Mouse (Mus musculus): Measurements from ENCODE around the gene Zcchc14.

Gene Zcchc14

DNA sequence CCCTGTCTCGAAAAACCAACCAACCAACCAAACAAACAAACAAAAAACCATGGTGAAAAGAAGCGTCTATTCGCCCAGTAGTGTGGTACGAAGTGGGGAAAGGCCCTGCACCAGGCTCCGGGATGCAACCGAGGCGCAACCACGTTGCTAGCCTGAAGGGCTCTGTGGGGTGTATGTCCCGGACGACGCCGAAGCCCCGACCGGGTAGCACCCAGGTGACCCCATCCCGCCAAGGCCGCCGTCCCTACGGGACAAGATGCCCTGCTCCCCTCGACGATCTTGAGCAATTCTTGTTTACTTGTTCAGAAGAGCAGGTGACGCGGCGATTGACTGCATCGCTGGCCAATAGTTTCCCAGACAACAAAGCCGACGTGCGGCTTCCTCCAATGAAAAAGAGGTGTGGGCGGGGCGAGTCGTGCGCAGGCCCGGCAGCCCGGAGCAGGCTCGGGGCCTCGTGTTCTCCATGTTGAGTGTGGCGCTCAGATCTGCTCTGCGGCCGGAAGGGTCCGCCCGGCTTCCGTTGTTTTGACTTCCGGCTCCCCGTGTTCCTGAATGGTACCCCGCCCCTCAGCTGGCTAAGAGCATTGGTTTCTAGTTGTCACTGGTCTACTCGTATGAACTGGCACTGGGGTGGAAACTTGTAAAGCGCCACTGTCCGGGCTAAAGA, 67.4 kb downstream of the Zcchc14 start:
- DNase-seq (ENCODE audit: low spot score in 2 of 2), result peak; percentile 99 to 100

DNA sequence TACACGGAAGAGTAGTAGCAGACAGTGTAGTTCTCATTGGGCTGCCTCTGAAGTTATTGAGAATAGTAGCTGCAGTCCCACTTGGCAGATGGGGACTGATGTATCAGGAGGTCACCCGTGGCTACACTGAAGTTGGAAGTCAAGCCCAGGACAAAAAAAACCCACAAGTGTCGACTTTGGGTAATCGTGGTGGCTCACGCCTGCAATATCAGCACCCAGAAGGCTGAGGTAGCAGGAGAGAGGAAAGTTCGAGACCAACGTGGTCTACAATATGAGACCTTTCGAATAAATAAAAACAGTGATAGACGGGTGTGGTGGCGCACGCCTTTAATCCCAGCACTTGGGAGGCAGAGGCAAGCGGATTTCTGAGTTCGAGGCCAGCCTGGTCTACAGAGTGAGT, 68.0 kb downstream of the Zcchc14 start:
- DNase-seq (ENCODE audit: low spot score in 2 of 2), result no peak

DNA sequence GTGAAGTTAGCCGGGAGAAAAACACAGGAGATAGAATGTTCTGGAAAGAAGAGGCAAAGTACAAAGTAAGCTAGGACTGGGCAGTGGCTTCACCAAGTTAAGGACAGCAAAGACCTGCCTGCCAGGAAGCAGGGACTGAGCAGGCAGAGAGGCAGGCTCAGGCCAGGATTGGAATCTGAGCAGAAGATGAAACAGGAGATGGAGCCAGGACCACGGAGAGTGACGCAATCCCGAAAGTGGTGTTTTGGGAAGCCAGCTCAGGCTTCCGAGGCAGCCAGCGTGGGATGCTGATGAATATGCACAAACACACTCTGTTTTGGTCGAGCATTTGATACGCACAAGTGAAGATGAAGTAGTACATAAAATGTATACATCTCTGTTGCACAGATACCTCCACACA, 69.0 kb downstream of the Zcchc14 start:
- no peak for DNase-seq (ENCODE audit: low spot score in 2 of 2)

DNA sequence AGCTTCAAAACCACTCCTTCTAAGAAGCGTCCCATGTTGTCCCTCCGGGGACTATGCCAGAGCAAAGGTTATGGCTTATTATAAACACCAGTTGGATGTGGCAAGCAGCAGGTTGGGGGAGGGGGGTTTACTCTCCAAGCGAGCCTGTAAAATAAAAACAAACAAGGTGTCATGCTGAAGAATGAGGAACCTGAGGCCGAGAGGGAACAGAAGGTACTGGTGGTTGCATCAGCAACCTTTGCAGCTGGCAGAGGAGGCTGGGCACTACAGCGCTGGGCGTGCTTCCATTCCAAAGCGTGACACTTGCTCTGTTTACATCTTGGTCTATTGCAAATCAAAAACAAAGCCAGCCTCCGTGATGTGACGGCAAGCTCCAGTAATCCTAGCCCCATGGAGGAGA, 72.2 kb downstream of the Zcchc14 start:
- DNase-seq (ENCODE audit: low spot score in 2 of 2), result no peak

DNA sequence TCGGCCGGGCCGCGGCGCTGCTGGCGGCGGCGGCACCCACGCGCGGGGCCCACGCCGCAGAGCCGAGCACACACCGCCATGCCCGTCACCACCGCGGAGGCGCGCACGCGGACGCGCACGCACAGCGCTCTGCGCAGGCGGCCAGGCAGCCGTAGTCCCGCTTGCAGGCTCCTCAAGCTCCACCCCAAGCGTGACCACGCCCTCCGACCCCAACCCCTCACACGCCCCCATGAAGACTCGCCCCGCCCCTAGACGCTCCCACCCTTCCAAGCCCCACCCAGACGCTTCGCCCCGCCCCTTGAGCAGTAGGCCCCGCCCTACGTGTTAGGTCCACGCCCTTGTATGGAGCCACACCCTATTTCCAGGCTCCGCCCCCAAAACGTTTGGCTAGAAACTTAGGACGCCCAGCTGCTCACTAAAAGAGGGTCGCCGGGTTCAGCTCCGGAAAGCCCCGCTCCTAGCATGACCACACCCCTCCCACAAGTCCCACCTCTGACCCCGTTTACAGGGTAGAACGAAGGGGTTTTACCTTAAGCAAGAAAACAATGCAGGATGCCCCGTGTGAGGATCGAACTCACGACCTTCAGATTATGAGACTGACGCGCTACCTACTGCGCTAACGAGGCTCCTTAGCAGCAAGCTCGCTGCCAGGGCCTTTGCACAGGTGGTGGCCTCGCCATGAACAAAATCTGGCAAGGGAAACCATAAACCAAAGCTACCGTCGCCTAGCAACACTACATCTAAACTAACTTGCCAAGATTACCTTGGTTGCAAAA, 73.8 kb downstream of the Zcchc14 start, which contains the start of gene Fbxo31:
TSS of gene Fbxo31 (minus strand) at position 131 of the 776 bp plus-strand sequence.
- DNase-seq (ENCODE audit: low spot score in 2 of 2), result peak; percentile 89 to 94

DNA sequence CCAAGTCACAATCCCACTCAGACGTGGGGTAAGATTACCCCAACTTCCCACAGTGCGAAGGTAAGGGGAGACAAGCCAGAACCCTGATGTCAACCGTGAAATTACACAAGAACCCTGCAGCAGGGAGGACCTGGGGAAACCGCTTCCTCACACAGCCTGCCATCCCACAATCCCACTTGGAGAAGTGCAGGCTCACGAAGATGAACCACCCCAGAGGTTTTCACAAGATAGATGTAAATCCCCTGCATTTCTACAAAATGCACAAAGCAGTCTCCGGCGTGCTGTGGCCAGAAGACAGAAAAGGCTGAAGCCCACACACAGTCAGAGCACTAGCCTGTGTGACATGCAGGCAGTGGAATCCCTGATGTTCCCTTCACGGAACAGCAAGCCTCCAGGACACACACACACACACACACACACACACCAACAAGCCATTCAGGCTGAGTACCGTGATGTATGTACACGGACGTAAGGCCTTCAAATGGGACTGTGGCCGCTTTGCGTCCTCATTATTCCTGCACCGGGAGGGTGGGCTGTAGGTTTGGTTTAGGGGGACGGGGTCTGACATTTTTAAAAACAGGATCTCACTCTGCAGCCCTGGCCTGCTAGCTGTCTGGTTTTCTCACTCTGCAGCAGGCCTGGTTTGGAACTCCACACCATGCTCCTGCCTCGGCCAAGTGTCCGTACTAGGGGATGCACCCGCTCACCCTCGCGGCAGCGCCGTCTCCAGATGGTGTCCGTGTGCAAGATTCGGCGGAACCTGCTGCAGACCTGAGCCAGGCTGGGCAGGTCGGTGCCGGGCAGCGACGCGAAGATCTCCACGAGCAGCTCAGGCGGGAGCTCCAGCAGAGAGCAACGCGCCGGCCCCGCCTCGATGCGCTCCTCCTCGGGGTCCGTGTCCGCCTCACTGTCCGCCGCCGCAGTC, 74.7 kb downstream of the Zcchc14 start:
- DNase-seq (ENCODE audit: low spot score in 2 of 2), result no peak

DNA sequence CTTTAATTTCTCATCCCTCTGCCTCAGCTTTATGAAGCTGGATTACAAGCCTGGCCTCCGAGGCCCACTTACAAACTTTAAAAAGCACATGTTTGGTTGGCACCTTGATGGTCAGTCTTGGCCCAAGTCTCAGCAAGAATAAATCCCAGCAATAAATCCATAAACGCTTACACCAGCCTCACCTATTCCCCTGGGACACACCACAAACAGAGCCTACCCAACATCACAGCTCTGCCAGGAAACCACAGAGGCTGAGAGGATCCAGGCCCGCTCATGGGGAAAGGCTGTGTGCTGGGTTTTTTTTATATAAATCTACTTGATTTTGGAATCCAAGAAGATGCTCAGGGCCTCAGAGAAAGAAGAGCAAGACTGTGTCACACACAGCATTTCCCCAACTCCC, 77.0 kb downstream of the Zcchc14 start:
- no peak for DNase-seq (ENCODE audit: low spot score in 2 of 2)

DNA sequence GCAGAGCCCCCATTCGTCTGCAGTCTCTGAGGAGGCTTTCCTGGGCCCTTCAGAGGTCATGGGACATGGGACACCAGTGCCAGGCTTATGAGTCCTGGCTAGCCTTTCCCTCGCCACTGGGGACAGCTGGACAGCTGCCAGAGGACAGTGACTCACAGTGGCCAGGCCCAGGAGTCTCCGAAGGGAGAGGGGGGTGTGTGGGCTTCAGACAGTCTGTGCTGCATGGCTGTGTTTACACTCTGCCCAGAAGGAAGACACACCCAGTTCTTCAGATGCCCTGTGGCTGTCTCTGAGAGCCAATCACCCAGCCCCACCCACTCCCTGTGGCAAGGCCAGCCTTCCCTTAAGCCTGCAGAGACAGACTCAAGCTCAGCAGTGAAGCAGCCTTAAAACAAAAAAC, 79.4 kb downstream of the Zcchc14 start:
- DNase-seq (ENCODE audit: low spot score in 2 of 2), result peak; percentile 61 to 74

DNA sequence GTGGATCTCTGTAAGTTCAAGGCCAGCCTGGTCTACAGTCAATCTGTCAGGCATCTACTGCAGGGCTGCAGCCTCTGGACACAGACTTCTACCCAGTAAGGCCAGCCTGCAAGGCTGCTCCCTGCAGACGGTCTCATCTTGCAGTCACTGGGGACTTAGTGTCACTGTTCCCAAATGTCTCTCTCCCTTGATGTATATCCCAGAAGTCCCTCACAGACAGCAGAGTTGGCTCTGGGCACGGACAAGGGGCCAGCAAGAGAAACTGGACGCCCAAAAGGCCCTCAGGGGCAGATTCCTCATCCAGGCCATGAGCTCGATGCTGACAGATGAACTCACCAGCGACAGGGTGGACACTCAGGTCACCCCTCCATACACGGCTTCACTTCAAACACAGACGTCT, 80.6 kb downstream of the Zcchc14 start:
- no peak for DNase-seq (ENCODE audit: low spot score in 2 of 2)

DNA sequence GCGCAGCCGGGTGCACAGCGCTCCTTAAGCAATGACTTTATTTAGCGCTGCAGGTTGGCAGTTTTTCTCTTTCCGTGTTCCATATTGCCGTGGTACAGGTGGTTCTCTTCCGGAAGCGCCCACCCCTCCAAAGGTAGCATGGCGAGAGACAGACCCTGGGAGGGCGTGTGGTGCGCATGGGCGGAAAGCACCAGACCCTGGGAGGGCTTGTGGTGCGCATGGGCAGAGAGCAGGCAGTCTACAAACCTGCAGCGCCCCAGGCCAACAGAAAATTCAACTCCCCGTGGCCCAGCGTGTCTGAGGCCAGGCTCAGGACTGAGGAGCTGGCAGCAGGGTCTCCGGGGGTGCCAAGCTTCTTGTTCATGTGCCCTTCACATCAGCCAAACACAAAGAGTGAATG, 81.9 kb downstream of the Zcchc14 start:
- no peak for DNase-seq (ENCODE audit: low spot score in 2 of 2)

DNA sequence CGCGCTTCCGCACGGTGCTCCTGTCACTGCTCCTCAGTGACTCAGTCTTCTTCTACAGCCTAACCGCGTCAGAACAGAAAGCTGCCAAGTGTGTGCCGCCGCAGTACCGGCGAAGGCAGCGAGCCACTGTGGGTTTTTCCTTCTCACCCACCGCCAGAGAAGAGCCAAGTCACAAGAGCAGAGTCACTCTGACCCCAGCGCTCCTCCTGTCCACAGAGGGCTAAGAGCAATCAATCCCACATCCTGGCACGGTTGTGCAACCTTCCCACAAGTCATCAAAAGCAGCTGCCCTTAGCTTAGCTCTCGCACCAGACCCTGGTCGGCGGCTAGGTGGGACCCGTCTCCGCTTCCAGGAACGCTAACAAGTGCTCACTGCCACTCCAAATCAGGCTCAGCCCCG, 82.4 kb downstream of the Zcchc14 start:
- DNase-seq (ENCODE audit: low spot score in 2 of 2), result no peak

DNA sequence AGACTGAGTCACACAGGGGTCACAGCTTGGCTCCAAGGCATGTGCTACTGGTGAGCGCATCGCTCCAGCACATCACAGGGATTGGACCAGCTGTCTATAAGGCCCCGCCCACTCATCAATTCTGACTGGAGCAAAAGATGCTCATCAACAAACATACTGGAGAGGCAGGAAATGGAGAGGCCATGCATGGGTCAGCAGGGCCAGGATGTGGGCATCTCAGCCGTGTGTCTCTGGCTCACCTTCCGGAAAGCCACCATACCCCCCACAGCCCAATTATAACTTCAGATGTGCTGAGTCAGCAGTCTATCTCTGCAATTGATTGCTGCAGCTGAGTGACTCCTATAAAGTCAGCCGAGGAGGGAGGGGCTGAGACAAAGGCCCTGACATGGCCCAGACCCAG, 84.4 kb downstream of the Zcchc14 start:
- no peak for DNase-seq (ENCODE audit: low spot score in 2 of 2)

DNA sequence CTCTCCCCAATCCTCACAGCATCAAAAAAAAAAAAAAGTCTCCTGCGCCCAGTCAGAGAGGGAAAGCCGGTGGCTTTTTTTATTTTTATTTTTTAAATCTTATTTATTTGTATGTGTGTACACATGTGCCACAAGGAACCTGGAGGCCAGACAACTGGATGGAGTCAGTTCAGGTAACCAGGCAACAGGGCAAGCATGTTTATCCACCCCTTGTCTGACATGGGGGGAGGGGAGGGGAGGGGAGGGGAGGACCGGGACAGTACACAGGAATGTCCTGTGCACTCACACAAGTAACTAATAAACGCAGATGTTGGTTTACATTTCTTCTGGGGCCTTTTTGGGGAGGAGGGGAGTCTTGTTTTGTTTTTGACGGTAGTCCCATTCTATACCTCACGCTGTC, 89.0 kb downstream of the Zcchc14 start:
- no peak for DNase-seq (ENCODE audit: low spot score in 2 of 2)

DNA sequence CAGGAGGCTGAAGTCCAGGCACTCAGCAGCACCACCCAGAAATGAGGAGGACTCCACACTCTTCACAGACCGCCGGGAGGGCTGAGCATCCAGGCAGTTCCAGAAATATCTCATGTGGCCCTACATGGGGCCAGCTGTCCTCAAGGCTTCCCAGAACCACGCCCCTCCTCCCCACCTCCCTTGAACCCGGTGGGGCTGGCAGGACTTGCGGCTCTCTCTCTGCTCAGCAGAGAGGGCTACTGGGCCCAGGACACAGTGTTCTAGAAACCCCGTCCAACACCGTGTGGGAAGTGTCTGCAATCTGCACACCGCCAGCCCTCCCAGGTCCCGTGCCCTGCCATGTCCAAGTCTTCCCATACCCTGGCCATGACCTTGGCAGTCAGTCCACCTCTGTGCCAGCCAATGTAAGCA, 89.8 kb downstream of the Zcchc14 start:
- peak; percentile 89 to 91 for DNase-seq (ENCODE audit: low spot score in 2 of 2)

DNA sequence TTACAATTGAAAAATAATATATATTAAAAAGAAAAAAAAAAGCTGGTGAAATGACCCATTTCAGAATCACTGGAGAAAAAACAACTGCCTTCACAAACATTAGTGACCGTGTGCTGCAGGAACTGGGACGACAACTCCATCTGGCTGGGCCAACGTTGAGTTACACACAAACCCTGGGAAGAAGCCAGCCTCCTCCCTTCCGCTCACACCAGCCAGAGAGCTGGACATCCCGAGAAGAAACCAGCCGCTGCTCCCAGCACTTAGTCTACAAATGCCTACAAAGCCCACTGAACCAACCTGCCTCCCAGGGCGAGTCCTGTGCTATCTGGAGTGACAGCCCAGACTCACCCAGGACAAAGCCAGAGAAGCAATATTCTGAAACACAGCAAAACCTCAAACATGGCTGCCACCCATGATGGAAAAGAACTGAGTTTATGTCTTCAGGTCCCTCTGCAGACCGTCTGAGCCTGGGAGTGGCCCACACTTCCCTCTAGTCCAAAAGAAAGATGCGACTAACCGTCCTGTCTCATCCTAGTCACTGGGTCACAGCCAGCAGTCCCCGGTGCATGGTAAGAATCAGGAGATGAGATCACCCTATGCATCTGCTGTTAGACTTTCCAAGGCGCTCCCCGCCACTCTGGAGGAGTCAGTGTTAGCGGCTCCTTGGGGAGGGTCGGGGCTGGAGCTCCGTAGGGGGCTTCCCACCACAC, 90.9 kb downstream of the Zcchc14 start:
- peak; percentile 54 to 77 for DNase-seq (ENCODE audit: low spot score in 2 of 2)

DNA sequence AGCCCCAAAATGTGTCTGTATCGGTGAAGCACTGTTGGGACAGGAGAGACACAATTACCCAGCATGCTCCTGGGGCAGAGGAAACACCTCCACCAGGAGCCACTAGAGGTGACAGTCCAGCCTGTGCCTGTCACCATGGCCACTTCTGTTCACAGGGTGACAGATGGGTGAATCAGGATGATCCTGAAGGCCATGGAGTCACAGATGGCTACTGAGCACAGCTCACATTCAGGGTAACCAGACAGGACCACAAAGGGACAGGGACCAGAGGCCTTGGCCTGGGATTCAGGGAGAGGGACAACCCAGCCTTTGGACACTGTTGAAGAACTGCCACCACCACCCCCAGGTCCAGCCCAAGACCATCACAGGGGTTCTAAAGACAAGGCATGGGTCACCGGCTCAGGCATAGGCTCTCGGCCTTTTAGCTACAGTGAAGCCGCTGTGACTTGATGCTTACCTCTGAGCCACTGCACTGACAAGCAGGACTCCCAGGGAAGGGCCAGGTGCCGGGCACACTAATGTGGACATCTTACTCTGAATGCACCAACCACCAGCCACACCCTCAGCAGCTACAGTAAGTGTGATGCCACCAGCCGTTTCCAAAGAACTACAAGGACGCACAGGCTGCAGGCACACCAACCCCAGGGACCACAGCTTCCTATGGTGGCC, 92.1 kb downstream of the Zcchc14 start:
- no peak for DNase-seq (ENCODE audit: low spot score in 2 of 2)

DNA sequence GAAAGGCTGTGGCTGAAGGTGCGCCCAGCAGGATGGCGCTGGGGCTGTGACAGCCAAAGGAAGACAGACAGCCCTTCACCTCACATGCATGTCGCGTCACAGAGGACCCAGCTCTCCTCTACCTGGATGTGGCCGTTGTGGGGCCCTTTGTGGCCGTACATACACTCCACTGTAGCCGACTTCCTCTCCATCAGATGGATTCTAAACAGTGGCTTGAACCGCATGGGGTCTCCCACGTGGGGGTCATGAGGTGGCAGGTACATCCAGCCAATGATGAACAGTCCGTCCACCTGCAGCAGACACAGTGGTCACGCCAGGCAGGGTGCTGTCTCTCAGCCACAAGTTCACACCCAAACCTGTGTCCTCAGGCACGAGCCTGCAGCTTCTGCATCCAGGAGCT, 92.9 kb downstream of the Zcchc14 start:
- DNase-seq (ENCODE audit: low spot score in 2 of 2), result no peak

DNA sequence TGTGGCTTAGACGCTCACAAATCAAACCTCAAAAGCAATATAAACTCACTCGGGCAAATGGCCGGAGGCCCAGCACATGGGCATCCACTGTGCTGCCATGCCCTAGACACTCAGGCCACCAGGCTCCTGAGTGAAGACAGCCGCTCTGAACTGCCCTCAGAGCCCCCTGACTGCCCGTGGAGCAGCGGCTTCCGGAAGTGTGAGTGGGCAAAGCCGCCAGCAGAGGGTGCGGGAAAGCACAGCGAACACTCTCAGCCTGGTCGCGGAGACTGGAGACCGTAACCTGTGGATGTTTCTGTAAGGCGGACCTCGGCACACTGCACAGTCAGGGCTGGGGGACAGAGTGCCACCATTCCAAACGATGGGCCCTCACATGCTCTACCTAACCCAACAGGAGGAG, 94.2 kb downstream of the Zcchc14 start:
- no peak for DNase-seq (ENCODE audit: low spot score in 2 of 2)

DNA sequence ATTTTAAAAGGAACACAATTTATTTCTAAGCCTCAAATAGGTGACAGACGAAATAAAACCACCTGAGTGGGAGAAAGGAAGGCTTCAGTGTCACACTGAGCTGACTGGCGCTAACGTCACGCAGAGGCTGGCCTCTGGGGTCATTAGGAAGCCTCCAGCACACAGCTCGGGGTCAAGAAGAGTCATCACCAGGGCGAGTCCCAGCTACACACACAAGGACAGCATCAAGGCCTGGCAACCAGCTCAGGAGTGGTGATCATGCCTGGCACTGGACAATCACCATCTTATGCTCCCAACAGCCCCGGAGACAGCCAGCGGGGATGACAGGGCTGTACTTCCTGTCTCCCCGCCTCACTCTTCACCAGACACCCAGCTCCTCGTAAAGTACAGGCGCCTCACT, 95.0 kb downstream of the Zcchc14 start:
- no peak for DNase-seq (ENCODE audit: low spot score in 2 of 2)

DNA sequence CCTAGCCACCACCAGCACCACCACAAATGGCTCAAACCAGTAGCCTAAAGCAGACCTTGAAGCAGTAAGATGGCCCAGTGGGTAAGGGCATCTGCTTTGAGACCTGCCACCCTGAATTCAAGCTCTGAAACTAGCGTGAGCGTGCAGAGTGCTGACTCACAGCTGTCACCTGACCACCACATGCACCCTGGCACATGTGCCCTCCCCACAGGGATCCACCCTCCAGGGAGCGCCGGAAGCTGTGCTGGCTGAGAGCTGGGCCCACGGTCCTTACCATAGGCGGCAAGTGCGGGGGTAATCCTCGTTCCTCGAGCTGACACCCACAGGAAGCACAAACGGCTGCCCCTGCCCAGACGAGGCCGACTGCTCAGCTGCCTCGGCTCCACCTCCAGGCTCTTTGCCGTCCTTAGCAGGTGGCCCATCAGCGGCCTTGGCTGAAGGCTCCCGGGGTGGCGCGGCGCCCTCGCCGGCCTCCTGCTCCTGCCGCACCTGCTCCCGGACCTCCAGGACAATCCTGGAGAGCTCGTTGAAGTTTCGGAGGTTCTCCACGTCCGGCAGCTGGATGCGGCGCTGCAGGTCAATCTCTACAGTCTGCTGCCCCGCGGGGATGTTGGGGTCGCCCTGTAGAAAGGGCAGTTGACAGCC, 98.7 kb downstream of the Zcchc14 start:
- DNase-seq (ENCODE audit: low spot score in 2 of 2), result no peak

DNA sequence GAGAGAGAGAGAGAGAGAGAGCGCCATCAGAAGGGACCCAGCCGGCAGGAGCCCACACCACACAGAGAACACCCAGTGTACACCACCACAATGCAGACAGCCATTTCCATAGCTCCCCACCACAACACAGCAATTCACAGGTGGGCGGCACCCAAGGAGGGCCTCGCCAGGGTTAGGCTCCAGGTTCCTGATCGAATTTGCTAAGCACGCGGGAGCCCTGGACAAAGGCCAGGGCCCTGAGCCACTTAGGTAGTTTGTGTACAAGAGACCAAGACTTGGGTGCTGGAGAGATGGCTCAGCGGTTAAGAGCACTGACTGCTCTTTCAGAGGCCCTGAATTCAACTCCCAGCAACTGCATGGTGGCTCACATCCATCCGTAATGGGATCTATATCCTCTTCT, 100.2 kb downstream of the Zcchc14 start:
- DNase-seq (ENCODE audit: low spot score in 2 of 2), result no peak

All from heart, adult 9 months (tissue).